Mouse (Mus musculus) liver, embryonic 14.5 days (tissue): ENCODE measurements around the gene Rprd2.

ENCODE experiments used
- CTCF ChIP-seq: IDR thresholded peaks from 2 replicates; pipeline ENCODE4 v1.5.1; 2016; ENCODE audit warnings: antibody characterized with exemption, low read depth, control low read depth
- EP300 ChIP-seq: IDR thresholded peaks from 2 replicates; pipeline ENCODE4 v1.6.1; 2016; ENCODE audit warnings: antibody characterized with exemption, low read depth

DNA sequence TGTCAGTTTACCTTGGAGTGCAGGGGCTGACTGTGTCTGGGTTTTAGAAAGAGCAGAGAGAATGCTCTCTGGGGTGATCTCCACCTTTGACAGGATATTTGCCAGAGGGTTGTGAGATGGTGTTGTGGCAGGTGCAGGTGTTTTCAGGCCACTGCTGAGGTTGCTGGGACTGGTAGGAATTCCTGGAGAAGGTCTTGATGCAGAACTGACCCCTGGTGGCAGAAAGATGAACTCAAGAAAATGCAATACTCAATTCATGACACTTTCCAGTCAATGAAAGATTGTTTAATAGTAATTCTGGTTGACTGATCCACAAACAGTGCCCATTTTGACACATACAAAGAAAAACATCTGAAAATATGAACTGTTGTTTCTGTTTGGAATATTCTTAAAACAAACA lies 46.7 kb downstream of the Rprd2 start:
- peak; percentile 62 for TF ChIP-seq CTCF
- no peak for TF ChIP-seq EP300
